Comparison of ENCODE assay signal across 24 mouse cellular contexts in genomic region chr4:103704477-103704876, GRCm38 (mm10).
"Had no signal": no experiment of that assay in that cellular context is flagged by ENCODE, and none has a peak within 500 bp of the region (broad histone marks: within the 10 kb centered on the region; RNA-seq: fewer than 3 reads in every experiment).

No protein-coding gene starts in this region.

- DNase-seq: gastrocnemius, postnatal 14 days; gastrocnemius, postnatal 36 days; heart, adult 18-20 months; heart, postnatal 14 days; heart, postnatal 36 days; kidney, adult 11 months; kidney, adult 2 months; kidney, adult 9 months; kidney, postnatal 14 days; kidney, postnatal 36 days; left cerebral cortex, postnatal 4 days had no signal

- ATAC-seq: hindbrain, postnatal 0 days; intestine, embryonic 16.5 days; liver, embryonic 12.5 days had no signal

- H3K27ac ChIP-seq: heart, embryonic 10.5 days; heart, embryonic 13.5 days; heart, embryonic 15.5 days; hindbrain, embryonic 13.5 days; hindbrain, embryonic 15.5 days; hindbrain, postnatal 0 days; kidney, embryonic 15.5 days; kidney, postnatal 0 days; limb, embryonic 13.5 days; limb, embryonic 15.5 days; liver, embryonic 12.5 days; liver, embryonic 14.5 days had no signal

- H3K4me1 ChIP-seq: heart, embryonic 10.5 days; heart, embryonic 13.5 days; heart, embryonic 15.5 days; kidney, embryonic 15.5 days; limb, embryonic 13.5 days; limb, embryonic 15.5 days; liver, embryonic 12.5 days had no signal

- H3K4me3 ChIP-seq: heart, embryonic 10.5 days; heart, embryonic 13.5 days; heart, embryonic 15.5 days; hindbrain, embryonic 13.5 days; hindbrain, embryonic 15.5 days; kidney, embryonic 15.5 days; limb, embryonic 13.5 days; limb, embryonic 15.5 days; liver, embryonic 12.5 days had no signal

- H3K36me3 ChIP-seq: heart, embryonic 10.5 days; heart, embryonic 13.5 days; heart, embryonic 15.5 days; hindbrain, embryonic 13.5 days; hindbrain, embryonic 15.5 days; kidney, embryonic 15.5 days; limb, embryonic 13.5 days; limb, embryonic 15.5 days; liver, embryonic 12.5 days had no signal

- H3K27me3 ChIP-seq: heart, embryonic 13.5 days; heart, embryonic 15.5 days; kidney, embryonic 15.5 days; limb, embryonic 13.5 days; limb, embryonic 15.5 days; liver, embryonic 12.5 days had no signal

- H3K9ac ChIP-seq: heart, embryonic 13.5 days; heart, embryonic 15.5 days; hindbrain, embryonic 13.5 days; hindbrain, embryonic 15.5 days; kidney, embryonic 15.5 days; limb, embryonic 13.5 days; limb, embryonic 15.5 days; liver, embryonic 12.5 days; liver, embryonic 14.5 days had no signal

- H3K4me2 ChIP-seq: heart, embryonic 13.5 days; heart, embryonic 15.5 days; hindbrain, embryonic 13.5 days; hindbrain, embryonic 15.5 days; kidney, embryonic 15.5 days; limb, embryonic 13.5 days; limb, embryonic 15.5 days; liver, embryonic 12.5 days had no signal

- H3K9me3 ChIP-seq: heart, embryonic 10.5 days; heart, embryonic 13.5 days; heart, embryonic 15.5 days; hindbrain, embryonic 13.5 days; hindbrain, embryonic 15.5 days; kidney, embryonic 15.5 days; limb, embryonic 13.5 days; limb, embryonic 15.5 days; liver, embryonic 12.5 days had no signal
